Mouse (Mus musculus) hindbrain, postnatal 0 days (tissue): ENCODE results near the gene Hdac4. TPM values are rescaled to one million over a fixed set of nuclear protein-coding genes. Genes with fewer than 3 reads are reported as not detected.

Experiments used
- ATAC-seq: fragments of 200-750 bp; cut with Nextera tagmentation; 2 replicates; pipeline ENCODE4 v1.8.0; 2017; ENCODE audit warnings: mild to moderate bottlenecking, moderate TSS enrichment, moderate library complexity
- DNase-seq: peaks from one replicate; pipeline ENCODE4 v3.0.0-alpha.2; 2015; ENCODE audit warnings: low spot score
- H3K27ac ChIP-seq: fragments of 300-500 bp; sonication (generic); 2 replicates; pipeline ENCODE4 v1.5.1; 2014; ENCODE audit warnings: mild to moderate bottlenecking
- H3K27me3 ChIP-seq: fragments of 300-500 bp; sonication (generic); 2 replicates; pipeline ENCODE4 v1.6.1; 2014; ENCODE audit warnings: low read length, mixed read lengths; ENCODE audit not compliant: insufficient read depth
- H3K36me3 ChIP-seq: fragments of 300-500 bp; sonication (generic); 2 replicates; pipeline ENCODE4 v1.6.1; 2014; ENCODE audit warnings: low read length, mixed read lengths; ENCODE audit not compliant: insufficient read depth
- H3K4me1 ChIP-seq: fragments of 300-500 bp; sonication (generic); 2 replicates; pipeline ENCODE4 v1.6.1; 2014; ENCODE audit warnings: antibody characterized with exemption, low read length, mixed read lengths; ENCODE audit not compliant: insufficient read depth
- H3K4me2 ChIP-seq: fragments of 300-500 bp; sonication (generic); 2 replicates; pipeline ENCODE4 v1.6.1; 2014; ENCODE audit warnings: low read depth, mild to moderate bottlenecking, low read length, moderate library complexity, mixed read lengths
- H3K4me3 ChIP-seq: fragments of 300-500 bp; sonication (generic); 2 replicates; pipeline ENCODE4 v1.5.1; 2014; ENCODE audit warnings: low read length
- H3K9ac ChIP-seq: fragments of 300-500 bp; sonication (generic); replicated peaks from 2 replicates; pipeline ENCODE4 v1.6.1; 2014; ENCODE audit warnings: mild to moderate bottlenecking, low read length, moderate library complexity, mixed read lengths
- H3K9me3 ChIP-seq: fragments of 300-500 bp; sonication (generic); 2 replicates; pipeline ENCODE4 v1.6.1; 2016; ENCODE audit warnings: low read length, mixed read lengths
- CTCF ChIP-seq: IDR thresholded peaks from 2 replicates; pipeline ENCODE4 v1.5.1; 2016; ENCODE audit warnings: antibody characterized with exemption, control low read depth, low read depth
- WGBS: fragments of 180-500 bp; shearing (Covaris S2); extraction: QIAGEN DNeasy Blood & Tissue Kit; methylation state at CpG from one replicate; pipeline ENCODE4 v1.1.7; 2014; 5-methylcytosine and 5-hydroxymethylcytosine counted together
- polyA plus RNA-seq: library from polyadenylated mRNA; unstranded; fragments of >200 nt; fragmentation: Nextera tagmentation; extraction: Ambion mirVana; gene quantifications from 2 replicates; pipeline ENCODE4 v1.2.1, GENCODE M21; 2015
- total RNA-seq: library from RNA; depleted of rRNA; stranded (reverse); fragments of >200 nt; gene quantifications from 2 replicates; pipeline ENCODE4 v1.2.3, GENCODE M21; 2014

Gene Hdac4
- total and polyA plus RNA-seq, 2 experiments from 2014 or later, result 20.2 to 67.9 TPM

- Histone ChIP-seq H3K4me3 (no peak overlapping the region), H3K4me2 (no peak overlapping the region), H3K9ac (no peak overlapping the region), H3K4me1 (peaks cover 7% of the 10 kb centered on the region; the same call in 1 of the 2 replicates), H3K27me3 (no peaks in the 10 kb centered on the region), H3K27ac (no peak overlapping the region), H3K9me3 (no peaks in the 10 kb centered on the region), H3K36me3 (no peaks in the 10 kb centered on the region)
- ATAC-seq, result no peak
- no peak for DNase-seq
- 62% methylated on average over 3 of the region's 3 CpGs for WGBS
- TF ChIP-seq CTCF, result no peak
Measured at GRCm38 (mm10) chr1:92057068-92057467, 138.4 kb downstream of the Hdac4 start.

DNA sequence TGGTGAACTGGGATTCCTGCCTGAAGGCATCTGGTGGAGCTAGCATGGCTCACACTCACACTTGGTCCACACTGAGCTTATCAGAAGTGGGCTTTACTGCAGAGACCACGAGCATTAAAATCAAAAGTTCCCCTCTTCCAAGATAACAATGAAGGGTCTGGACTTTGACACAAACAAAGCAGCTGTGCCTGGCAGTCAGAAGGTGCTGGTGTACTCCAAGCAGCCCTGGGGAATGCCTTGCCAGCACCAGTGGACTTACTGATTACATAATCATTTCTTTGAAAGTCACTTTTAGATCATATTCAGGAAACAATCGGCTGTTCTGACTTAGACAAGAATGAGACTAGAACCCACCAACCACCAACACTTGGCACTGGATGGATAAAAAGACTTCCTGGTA lies 140.3 kb downstream of the Hdac4 start:
- H3K4me3 ChIP-seq, result no peak overlapping the region
- DNase-seq, result no peak

GRCm38 (mm10) chr1:92052190-92052589 lies 143.3 kb downstream of the Hdac4 start:
- H3K27ac ChIP-seq, result no peak overlapping the region
- no peak overlapping the region for H3K4me2 ChIP-seq
- TF ChIP-seq CTCF, result no peak
- ATAC-seq (no peak), DNase-seq (no peak)
- WGBS, result 84% methylated on average over 4 of the region's 4 CpGs
- H3K4me1 ChIP-seq, result no peaks in the 10 kb centered on the region
- H3K9ac ChIP-seq, result no peak overlapping the region
- H3K9me3 ChIP-seq, result no peaks in the 10 kb centered on the region
- H3K27me3 ChIP-seq, result no peaks in the 10 kb centered on the region
- no peaks in the 10 kb centered on the region for H3K36me3 ChIP-seq
- H3K4me3 ChIP-seq, result no peak overlapping the region

More for the DNA sequence above, 140.3 kb downstream of the Hdac4 start:
- no peak for TF ChIP-seq CTCF
- no peak overlapping the region for H3K27ac ChIP-seq
- 60% methylated on average over 2 of the region's 2 CpGs for WGBS
- no peaks in the 10 kb centered on the region for H3K36me3 ChIP-seq
- H3K27me3 ChIP-seq, result no peaks in the 10 kb centered on the region
- no peaks in the 10 kb centered on the region for H3K4me1 ChIP-seq
- no peak overlapping the region for H3K4me2 ChIP-seq
- H3K9me3 ChIP-seq, result no peaks in the 10 kb centered on the region
- no peak overlapping the region for H3K9ac ChIP-seq
- no peak for ATAC-seq

DNA sequence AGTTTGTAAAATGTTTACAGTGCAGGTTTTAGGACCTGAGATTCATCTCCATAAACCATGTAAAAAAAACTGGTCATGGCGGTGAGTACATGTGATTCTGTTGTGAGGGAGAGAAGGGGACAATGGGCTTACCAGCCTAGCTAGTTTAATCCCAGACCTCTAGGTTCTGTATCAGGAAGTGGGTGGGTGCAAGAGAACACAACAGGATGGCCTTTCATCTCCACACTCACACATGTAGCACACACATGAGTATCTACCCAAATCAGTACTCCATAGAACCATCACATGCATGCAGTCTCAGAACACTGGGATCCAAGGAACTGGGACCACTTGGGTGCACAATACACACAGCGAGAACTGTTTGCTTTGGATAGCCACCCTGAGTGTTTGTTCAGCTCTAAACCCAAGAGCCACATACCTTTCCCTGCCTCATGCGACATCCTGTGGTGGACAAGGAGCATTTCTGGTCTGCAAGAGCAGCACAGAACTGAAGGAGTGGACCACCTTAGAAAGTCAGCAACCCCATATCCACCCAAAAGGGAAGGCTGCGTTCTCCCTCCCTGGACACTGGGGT lies 143.9 kb downstream of the Hdac4 start:
- WGBS, result 88% methylated on average over 4 of the region's 4 CpGs
- TF ChIP-seq CTCF, result 0 out of 2 replicates have a peak, but pooled peaks have one; percentile 9
- H3K4me3 ChIP-seq, result no peak overlapping the region
- no peak overlapping the region for H3K4me2 ChIP-seq
- no peaks in the 10 kb centered on the region for H3K27me3 ChIP-seq
- no peak overlapping the region for H3K27ac ChIP-seq
- no peaks in the 10 kb centered on the region for H3K36me3 ChIP-seq
- DNase-seq, result no peak
- no peaks in the 10 kb centered on the region for H3K9me3 ChIP-seq
- no peak for ATAC-seq
- no peak overlapping the region for H3K9ac ChIP-seq
- H3K4me1 ChIP-seq, result no peaks in the 10 kb centered on the region

DNA sequence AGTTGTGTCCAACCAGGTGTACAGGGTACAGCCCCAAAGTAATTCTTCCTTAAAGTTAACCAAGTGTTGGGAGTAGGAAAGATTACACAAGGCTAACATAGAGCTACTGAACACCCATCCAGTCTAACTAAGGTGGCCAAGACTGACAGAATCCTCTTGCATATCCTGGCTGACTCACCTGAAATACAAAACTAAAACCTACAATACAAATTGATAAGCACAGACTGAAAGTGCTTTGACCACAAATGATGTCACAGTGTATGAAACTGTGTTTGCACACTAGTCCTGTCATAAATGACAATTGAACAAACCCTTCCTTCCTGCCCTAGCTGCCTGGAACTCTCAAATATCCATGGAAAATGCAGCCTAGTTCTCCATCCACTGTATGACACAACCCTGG lies 144.5 kb downstream of the Hdac4 start:
- TF ChIP-seq CTCF, result no peak
- Histone ChIP-seq H3K27ac (no peak overlapping the region), H3K9me3 (no peaks in the 10 kb centered on the region), H3K4me2 (no peak overlapping the region), H3K9ac (no peak overlapping the region), H3K27me3 (no peaks in the 10 kb centered on the region), H3K36me3 (no peaks in the 10 kb centered on the region), H3K4me3 (no peak overlapping the region), H3K4me1 (no peaks in the 10 kb centered on the region)
- DNase-seq (no peak), ATAC-seq (no peak)

DNA sequence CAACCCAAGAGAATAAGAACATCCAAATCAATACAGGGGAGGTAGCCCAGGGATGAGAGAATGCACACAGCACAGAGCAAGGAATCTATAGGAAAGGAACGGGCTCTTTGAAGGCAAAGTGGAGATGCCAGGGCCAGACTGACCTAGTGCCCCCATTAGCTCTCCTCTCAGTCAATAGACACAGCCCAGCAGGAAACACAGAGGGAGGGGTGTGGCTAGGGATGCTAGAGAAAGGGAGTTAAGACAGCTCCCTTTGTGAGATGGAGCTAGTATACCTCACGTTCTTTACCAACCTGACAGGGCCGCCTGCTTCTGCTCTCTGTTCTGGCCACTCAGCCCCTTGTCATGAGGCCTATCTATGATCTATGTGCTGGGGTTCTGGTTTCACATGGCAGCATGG lies 144.9 kb downstream of the Hdac4 start:
- Histone ChIP-seq H3K27me3 (no peaks in the 10 kb centered on the region), H3K9ac (no peak overlapping the region), H3K4me3 (no peak overlapping the region), H3K4me2 (no peak overlapping the region), H3K9me3 (no peaks in the 10 kb centered on the region), H3K4me1 (no peaks in the 10 kb centered on the region), H3K27ac (no peak overlapping the region), H3K36me3 (no peaks in the 10 kb centered on the region)
- WGBS, result 31% methylated on average over 3 of the region's 3 CpGs
- no peak for ATAC-seq
- no peak for TF ChIP-seq CTCF
- no peak for DNase-seq

DNA sequence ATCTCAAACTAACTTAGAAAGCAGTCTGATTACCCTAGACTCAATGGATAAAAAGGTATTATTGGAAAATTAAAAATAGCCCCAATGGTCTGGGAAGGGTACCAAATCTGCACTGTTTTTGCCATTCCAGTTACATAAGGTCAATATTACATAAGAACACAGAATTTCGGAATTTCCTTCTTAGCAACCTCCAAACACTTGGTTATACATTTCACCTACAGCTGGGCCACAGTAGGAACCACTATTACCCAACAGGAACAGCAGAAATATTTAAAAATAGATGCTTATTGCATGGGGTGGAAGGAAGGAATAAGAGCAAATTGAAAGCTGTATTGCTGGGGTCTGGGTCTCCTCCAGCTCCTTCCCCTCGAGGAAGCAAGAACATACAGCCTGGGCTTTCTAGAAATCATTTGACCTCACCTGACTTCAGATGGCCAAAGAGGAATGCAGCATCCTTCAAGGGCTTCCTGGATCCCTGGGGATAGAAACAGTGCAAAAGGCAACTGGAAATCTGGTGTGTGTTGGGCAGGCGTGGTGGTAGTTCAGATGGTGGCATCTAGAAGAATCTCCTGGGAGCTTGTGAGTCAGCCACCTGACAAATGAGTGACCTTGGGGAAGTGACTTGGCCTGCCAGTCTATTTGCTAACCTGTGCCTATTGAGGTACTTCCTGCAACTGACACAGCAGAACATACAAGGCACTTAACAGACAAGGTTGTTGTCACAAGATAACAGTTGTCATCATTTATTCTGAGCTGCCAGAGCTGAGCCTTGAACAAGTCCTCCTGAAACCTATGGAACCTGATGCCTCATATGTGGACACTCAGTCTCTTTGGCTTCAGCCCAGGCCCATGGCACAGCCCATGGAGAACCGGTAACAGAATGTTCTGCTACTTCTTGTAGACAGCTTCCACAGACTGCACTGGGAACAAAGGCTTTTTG lies 146.8 kb downstream of the Hdac4 start:
- Histone ChIP-seq H3K27ac (no peak overlapping the region), H3K36me3 (no peaks in the 10 kb centered on the region), H3K9ac (no peak overlapping the region), H3K4me3 (no peak overlapping the region), H3K27me3 (no peaks in the 10 kb centered on the region), H3K4me2 (no peak overlapping the region), H3K9me3 (no peaks in the 10 kb centered on the region), H3K4me1 (no peaks in the 10 kb centered on the region)
- no peak for TF ChIP-seq CTCF
- DNase-seq (no peak), ATAC-seq (no peak)
- WGBS, result 86% methylated on average over 4 of the region's 4 CpGs
